Mouse (Mus musculus) brain, adult 10 weeks (tissue): Measurements from ENCODE around the gene Ddhd1. TPM values are rescaled to one million over a fixed set of nuclear protein-coding genes. Genes with fewer than 3 reads are reported as not detected.

Source experiments
- polyA plus RNA-seq: library from polyadenylated mRNA; stranded (reverse); fragments of 350-450 nt; fragmentation: Illumina TruSeq; extraction: RNeasy Lipid Tissue Mini Kit (QIAGEN cat#74804); gene quantifications from one replicate; pipeline ENCODE4 v1.2.3, GENCODE M21; 2015; ENCODE audit warnings: low read depth, low replicate concordance

The Ddhd1 gene
- 62.6 TPM for polyA plus RNA-seq

GRCm38 (mm10) chr14:45657641-45658611, at the start of gene Ddhd1:
Gene Ddhd1 (minus strand): TSS chr14:45658143.

Other genes with a start within 250 kb of the Ddhd1 start
- 91.4 TPM for gene Fermt2, start 128.0 kb downstream of the Ddhd1 start, polyA plus RNA-seq